In the genomic region with DNA sequence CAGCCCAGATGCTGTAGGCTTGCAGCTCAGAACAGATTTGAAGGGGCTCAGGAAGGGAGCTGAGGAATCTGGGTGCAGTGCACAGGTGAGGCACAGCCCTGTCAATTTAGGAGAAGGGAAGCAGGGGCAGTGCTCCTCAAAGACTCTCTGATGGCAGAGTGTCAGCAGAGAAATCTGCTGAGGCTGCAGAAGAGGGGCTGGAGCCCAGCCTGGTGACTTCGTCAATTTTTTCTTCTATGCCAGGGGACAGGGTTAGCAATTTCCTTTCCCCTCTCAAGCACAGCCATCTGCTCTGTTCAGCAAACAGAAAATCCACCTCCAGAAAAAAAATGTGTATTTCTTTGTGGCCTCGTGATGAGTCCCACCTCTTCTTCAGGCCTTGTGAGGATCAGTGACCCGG, we compare ENCODE assay signal across 17 mouse cellular contexts.
DNase-seq lines count a peak whose midpoint lies in the region; ATAC-seq and TF ChIP-seq lines count a peak whose summit lies in the region.
"Had no signal": no experiment of that assay in that cellular context is flagged by ENCODE, and none has a peak within 500 bp of the region (broad histone marks: within the 10 kb centered on the region; RNA-seq: fewer than 3 reads in every experiment).

No protein-coding gene starts in this region.

- no peak overlapping the region for H3K4me2 ChIP-seq in liver, embryonic 12.5 days
- no peak overlapping the region for H3K4me2 ChIP-seq in liver, postnatal 0 days (ENCODE audit: low read depth, low read length)
- H3K4me2 ChIP-seq: forebrain, embryonic 13.5 days; heart, embryonic 12.5 days had no signal

- no peak overlapping the region for H3K4me3 ChIP-seq in liver, embryonic 12.5 days
- no peak overlapping the region for H3K4me3 ChIP-seq in liver, postnatal 0 days (ENCODE audit: low read depth, low read length)
- H3K4me3 ChIP-seq in cerebellum, adult 2 months (replicated peaks; ENCODE audit: insufficient read depth, low read depth, low read length), result no peak overlapping the region
- H3K4me3 ChIP-seq: embryonic facial prominence, embryonic 10.5 days; forebrain, embryonic 13.5 days; heart, embryonic 12.5 days had no signal

- no peak for TF ChIP-seq EP300 in liver, postnatal 0 days (IDR thresholded peaks at IDR 0.05; ENCODE audit: low read depth)

- ATAC-seq in liver, embryonic 12.5 days, result no peak
- no peak for ATAC-seq in liver, postnatal 0 days
- ATAC-seq: forebrain, embryonic 13.5 days; forebrain, postnatal 0 days; hindbrain, postnatal 0 days had no signal

- no peaks in the 10 kb centered on the region for H3K36me3 ChIP-seq in liver, embryonic 12.5 days
- no peaks in the 10 kb centered on the region for H3K36me3 ChIP-seq in liver, postnatal 0 days (replicated peaks; ENCODE audit: insufficient read depth, low read length)
- H3K36me3 ChIP-seq: embryonic facial prominence, embryonic 10.5 days; G1E; heart, embryonic 12.5 days had no signal

- no peak overlapping the region for H3K27ac ChIP-seq in liver, embryonic 12.5 days
- no peak overlapping the region for H3K27ac ChIP-seq in liver, postnatal 0 days (ENCODE audit: low read depth)
- peak overlapping the region; percentile 55 for H3K27ac ChIP-seq in cerebellum, adult 2 months (ENCODE audit: insufficient read depth, low read length)
- H3K27ac ChIP-seq: embryonic facial prominence, embryonic 10.5 days; forebrain, embryonic 13.5 days; hindbrain, postnatal 0 days had no signal

- no peaks in the 10 kb centered on the region for H3K9me3 ChIP-seq in liver, embryonic 12.5 days (replicated peaks)
- no peaks in the 10 kb centered on the region for H3K9me3 ChIP-seq in liver, postnatal 0 days (ENCODE audit: low read length)
- H3K9me3 ChIP-seq: embryonic facial prominence, embryonic 10.5 days; forebrain, embryonic 13.5 days; G1E; heart, embryonic 12.5 days had no signal

- TF ChIP-seq CTCF in liver, postnatal 0 days (IDR thresholded peaks at IDR 0.05; ENCODE audit: low read depth), result no peak
- no peak for TF ChIP-seq CTCF in cerebellum, adult 2 months (IDR thresholded peaks at IDR 0.05; ENCODE audit: borderline replicate concordance, insufficient read depth, low read depth, low read length)

- peaks cover 32% of the 10 kb centered on the region for H3K4me1 ChIP-seq in liver, embryonic 12.5 days
- no peaks in the 10 kb centered on the region for H3K4me1 ChIP-seq in liver, postnatal 0 days (ENCODE audit: insufficient read depth)
- H3K4me1 ChIP-seq in cerebellum, adult 2 months (ENCODE audit: control insufficient read depth, insufficient read depth, low read length), result peaks cover 16% of the 10 kb centered on the region
- H3K4me1 ChIP-seq: forebrain, embryonic 13.5 days had no signal

- no peak for DNase-seq in liver, postnatal 0 days
- DNase-seq in cerebellum, adult 2 months, result peak; percentile 47 to 64
- peak; percentile 54 to 55 for DNase-seq in cerebellum, postnatal 25 days
- no peak for DNase-seq in layer of hippocampus, adult 18-20 months (ENCODE audit: low spot score in 2 of 2)
- no peak for DNase-seq in embryo, embryonic 10 days (ENCODE audit: low spot score)
- DNase-seq: adrenal gland, adult 8-10 months; adrenal gland, postnatal 36 days; forebrain, postnatal 0 days; gastrocnemius, postnatal 14 days; heart, postnatal 36 days; kidney, adult 18-20 months had no signal

- peaks cover 21% of the 10 kb centered on the region; the same call in 1 of the 2 replicates for H3K27me3 ChIP-seq in liver, embryonic 12.5 days (replicated peaks)
- no peaks in the 10 kb centered on the region for H3K27me3 ChIP-seq in liver, postnatal 0 days (ENCODE audit: insufficient read depth, low read length)
- H3K27me3 ChIP-seq in cerebellum, adult 2 months (ENCODE audit: control insufficient read depth, insufficient read depth, low read length), result no peaks in the 10 kb centered on the region
- H3K27me3 ChIP-seq: forebrain, embryonic 13.5 days; heart, embryonic 12.5 days had no signal

- no peak for TF ChIP-seq POLR2A in cerebellum, adult 2 months (IDR thresholded peaks at IDR 0.05; ENCODE audit: borderline replicate concordance, insufficient read depth, low read length)

- H3K9ac ChIP-seq in liver, embryonic 12.5 days, result peak overlapping the region; percentile 6; the same call in 1 of the 2 replicates
- H3K9ac ChIP-seq in liver, postnatal 0 days (replicated peaks), result no peak overlapping the region
- H3K9ac ChIP-seq: forebrain, embryonic 13.5 days; forebrain, postnatal 0 days; heart, embryonic 12.5 days had no signal

- WGBS in liver, embryonic 12.5 days (ENCODE audit: insufficient replicate concordance), result 79% methylated on average over 3 of the region's 3 CpGs
- 81% methylated on average over 3 of the region's 3 CpGs for WGBS in liver, postnatal 0 days (ENCODE audit: insufficient replicate concordance)
- WGBS in cerebellum, adult 2 months, result 22% methylated on average over 3 of the region's 3 CpGs

Comparison
In these comparisons a context has a peak if more than half of its experiments do, and no peak if none do; other contexts are left out.
1. DNase-seq: peak in cerebellum, adult 2 months (2 of 2) and cerebellum, postnatal 25 days (2 of 2); none in liver, postnatal 0 days (single experiment), layer of hippocampus, adult 18-20 months (0 of 2) and embryo, embryonic 10 days (single experiment).